Mouse (Mus musculus): ENCODE results near the gene Mfng. TPM values are rescaled to one million over a fixed set of nuclear protein-coding genes. Genes with fewer than 3 reads are reported as not detected.

Gene Mfng
- polyA plus RNA-seq, 1 experiment, result 36.6 TPM

- H3K9me3 ChIP-seq, result no peaks in the 10 kb centered on the region
- H3K4me3 ChIP-seq (replicated peaks), result no peak overlapping the region
- no peaks in the 10 kb centered on the region for H3K36me3 ChIP-seq (replicated peaks; ENCODE audit: low read length)
- TF ChIP-seq GATA1 (IDR thresholded peaks at IDR 0.05; ENCODE audit: borderline replicate concordance, low read length) (no peak), FLI1 (IDR thresholded peaks at IDR 0.05; ENCODE audit: low read length) (no peak)
- peaks cover 6% of the 10 kb centered on the region; the same call in 1 of the 2 replicates for H3K4me1 ChIP-seq
- H3K27me3 ChIP-seq (replicated peaks), result peaks cover 90% of the 10 kb centered on the region
Measured at GRCm38 (mm10) chr15:78726697-78727096, 46.6 kb downstream of the Mfng start.

DNA sequence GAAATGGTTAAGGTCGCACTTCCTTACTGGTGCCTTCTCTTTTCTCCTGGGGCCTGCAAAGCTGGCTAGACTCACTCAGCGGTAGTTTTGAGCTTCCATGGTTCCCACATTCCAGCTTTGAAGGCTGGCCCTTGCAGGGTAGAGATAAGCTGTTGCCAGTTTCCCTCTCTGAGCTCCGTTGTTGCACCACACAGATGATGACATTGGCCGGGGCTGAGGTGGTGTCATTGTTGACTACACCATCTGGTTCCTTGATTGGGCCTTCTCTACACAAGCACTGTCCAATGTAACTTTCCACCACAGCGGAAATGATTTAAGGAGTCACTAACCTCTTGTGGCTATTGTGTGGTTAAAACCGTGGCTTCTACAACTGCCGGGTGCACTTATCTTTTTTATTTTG lies 52.7 kb downstream of the Mfng start:
- no peaks in the 10 kb centered on the region for H3K9me3 ChIP-seq
- TF ChIP-seq FLI1 (IDR thresholded peaks at IDR 0.05; ENCODE audit: low read length) (no peak), GATA1 (IDR thresholded peaks at IDR 0.05; ENCODE audit: borderline replicate concordance, low read length) (no peak)
- no peaks in the 10 kb centered on the region for H3K36me3 ChIP-seq (replicated peaks; ENCODE audit: low read length)
- H3K4me1 ChIP-seq, result peaks cover 24% of the 10 kb centered on the region
- H3K27me3 ChIP-seq (replicated peaks), result peaks cover 96% of the 10 kb centered on the region
- no peak overlapping the region for H3K4me3 ChIP-seq (replicated peaks)

GRCm38 (mm10) chr15:78720094-78720493 lies 53.2 kb downstream of the Mfng start:
- Histone ChIP-seq H3K36me3 (replicated peaks; ENCODE audit: low read length) (no peaks in the 10 kb centered on the region), H3K27me3 (replicated peaks) (peaks cover 96% of the 10 kb centered on the region), H3K9me3 (no peaks in the 10 kb centered on the region), H3K4me1 (peaks cover 24% of the 10 kb centered on the region), H3K4me3 (replicated peaks) (no peak overlapping the region)
- TF ChIP-seq FLI1 (IDR thresholded peaks at IDR 0.05; ENCODE audit: low read length) (no peak), GATA1 (IDR thresholded peaks at IDR 0.05; ENCODE audit: borderline replicate concordance, low read length) (no peak)

DNA sequence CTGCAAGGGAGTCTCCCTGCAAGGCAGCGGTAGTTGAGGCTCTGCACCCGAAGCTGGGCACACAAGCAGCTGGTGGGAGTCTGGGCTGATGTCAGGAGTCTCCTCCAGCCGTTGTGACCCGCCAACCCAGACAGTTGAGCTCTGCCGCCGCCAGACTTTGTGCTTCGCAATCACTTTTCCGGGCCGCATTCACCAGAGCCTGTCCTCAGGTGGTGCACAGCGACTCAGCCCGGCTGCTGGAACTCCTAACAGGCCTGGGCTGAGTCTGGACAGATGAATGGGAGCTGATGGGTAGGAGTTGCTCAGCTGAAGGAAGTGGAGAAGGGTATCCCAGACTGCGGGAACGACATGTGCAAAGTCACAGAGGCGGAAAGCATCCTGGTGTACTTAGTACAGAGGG lies 53.9 kb downstream of the Mfng start:
- no peaks in the 10 kb centered on the region for H3K36me3 ChIP-seq (replicated peaks; ENCODE audit: low read length)
- H3K4me3 ChIP-seq (replicated peaks), result no peak overlapping the region
- H3K4me1 ChIP-seq, result peaks cover 24% of the 10 kb centered on the region
- H3K27me3 ChIP-seq (replicated peaks), result peaks cover 97% of the 10 kb centered on the region
- no peak for TF ChIP-seq GATA1 (IDR thresholded peaks at IDR 0.05; ENCODE audit: borderline replicate concordance, low read length)
- TF ChIP-seq FLI1 (IDR thresholded peaks at IDR 0.05; ENCODE audit: low read length), result no peak
- H3K9me3 ChIP-seq, result no peaks in the 10 kb centered on the region

DNA sequence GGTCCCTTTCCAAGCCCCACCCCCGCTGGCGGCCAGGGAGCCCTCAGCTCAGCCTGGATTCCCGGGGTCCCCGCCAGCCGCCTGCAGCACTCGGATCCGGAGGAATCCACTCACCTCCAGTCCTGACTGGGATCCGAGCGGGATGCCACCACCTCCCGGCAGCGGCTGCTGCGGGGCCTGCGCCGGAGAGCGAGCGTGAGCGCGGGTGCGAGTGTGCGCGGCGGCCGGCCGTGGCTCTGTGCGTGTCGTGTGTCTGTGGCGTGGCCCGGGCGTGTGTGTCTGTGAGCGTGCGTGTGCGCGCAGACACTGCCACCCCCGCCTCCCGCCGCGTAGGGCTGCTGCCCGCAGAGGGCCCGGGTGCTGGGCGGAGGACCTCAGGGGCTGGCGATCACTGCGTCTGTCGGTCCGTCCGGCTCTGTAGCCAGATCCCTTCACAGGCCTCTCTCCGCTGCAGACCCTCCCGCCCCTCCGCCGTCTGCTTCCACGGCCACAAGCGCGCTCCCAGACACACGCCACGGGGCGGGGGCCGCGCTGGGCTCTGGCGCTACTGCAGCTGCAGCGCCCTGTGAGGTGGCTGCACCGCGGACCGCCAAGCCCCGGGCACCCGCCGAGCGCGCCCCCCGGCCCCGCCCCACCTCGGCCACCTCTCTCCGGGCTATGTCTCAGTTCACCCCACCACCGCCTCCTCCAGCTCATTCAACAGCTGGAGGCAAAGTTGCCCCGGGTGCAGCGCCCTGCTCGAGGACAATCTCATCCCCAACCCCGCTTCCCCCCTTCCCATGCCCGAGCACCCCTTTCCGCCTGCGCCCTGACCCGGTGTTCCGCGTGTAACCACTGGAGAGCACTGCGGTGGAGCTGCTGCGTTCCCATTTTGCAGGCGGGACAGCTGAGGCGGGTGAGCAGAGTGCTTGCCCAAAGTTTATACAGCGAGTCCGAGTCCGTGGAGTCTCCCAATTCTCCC lies 54.7 kb downstream of the Mfng start, which contains the start of gene Elfn2:
Gene Elfn2, minus strand, starts transcription at position 482 of the 961 bp plus-strand sequence.
- H3K36me3 ChIP-seq (replicated peaks; ENCODE audit: low read length), result no peaks in the 10 kb centered on the region
- no peaks in the 10 kb centered on the region for H3K9me3 ChIP-seq
- H3K4me1 ChIP-seq, result peaks cover 24% of the 10 kb centered on the region
- TF ChIP-seq FLI1 (IDR thresholded peaks at IDR 0.05; ENCODE audit: low read length) (no peak), GATA1 (IDR thresholded peaks at IDR 0.05; ENCODE audit: borderline replicate concordance, low read length) (no peak)
- H3K27me3 ChIP-seq (replicated peaks), result peaks cover 97% of the 10 kb centered on the region
- H3K4me3 ChIP-seq (replicated peaks), result no peak within 1 kb of the TSS

DNA sequence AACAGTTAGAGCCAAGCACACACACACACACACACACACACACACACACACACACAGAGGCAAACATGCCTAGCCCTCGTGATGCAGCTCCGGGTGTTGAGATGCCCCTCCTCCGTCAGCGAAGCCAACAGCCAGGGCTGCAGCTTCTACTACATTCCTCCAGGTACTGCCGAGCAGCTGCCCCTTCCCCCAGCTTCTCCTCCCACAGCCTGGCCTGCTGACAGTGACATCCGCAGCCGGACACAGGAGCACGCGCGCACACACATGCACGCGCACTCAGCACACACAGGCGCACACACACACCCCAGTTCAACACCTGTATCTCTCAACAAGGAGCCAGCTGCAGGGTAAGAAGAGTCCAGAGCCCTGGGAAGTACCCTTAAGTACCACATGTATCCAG lies 56.3 kb downstream of the Mfng start:
- Histone ChIP-seq H3K4me3 (replicated peaks) (no peak overlapping the region), H3K36me3 (replicated peaks; ENCODE audit: low read length) (no peaks in the 10 kb centered on the region), H3K27me3 (replicated peaks) (peaks cover 97% of the 10 kb centered on the region), H3K4me1 (peaks cover 31% of the 10 kb centered on the region), H3K9me3 (no peaks in the 10 kb centered on the region)
- TF ChIP-seq GATA1 (IDR thresholded peaks at IDR 0.05; ENCODE audit: borderline replicate concordance, low read length) (no peak), FLI1 (IDR thresholded peaks at IDR 0.05; ENCODE audit: low read length) (no peak)

- Histone ChIP-seq H3K4me3 (replicated peaks) (no peak overlapping the region), H3K36me3 (replicated peaks; ENCODE audit: low read length) (no peaks in the 10 kb centered on the region), H3K9me3 (no peaks in the 10 kb centered on the region), H3K27me3 (replicated peaks) (peaks cover 100% of the 10 kb centered on the region), H3K4me1 (peaks cover 31% of the 10 kb centered on the region)
- no peak for TF ChIP-seq FLI1 (IDR thresholded peaks at IDR 0.05; ENCODE audit: low read length)
- no peak for TF ChIP-seq GATA1 (IDR thresholded peaks at IDR 0.05; ENCODE audit: borderline replicate concordance, low read length)
Measured at GRCm38 (mm10) chr15:78715856-78716255, 57.4 kb downstream of the Mfng start.

DNA sequence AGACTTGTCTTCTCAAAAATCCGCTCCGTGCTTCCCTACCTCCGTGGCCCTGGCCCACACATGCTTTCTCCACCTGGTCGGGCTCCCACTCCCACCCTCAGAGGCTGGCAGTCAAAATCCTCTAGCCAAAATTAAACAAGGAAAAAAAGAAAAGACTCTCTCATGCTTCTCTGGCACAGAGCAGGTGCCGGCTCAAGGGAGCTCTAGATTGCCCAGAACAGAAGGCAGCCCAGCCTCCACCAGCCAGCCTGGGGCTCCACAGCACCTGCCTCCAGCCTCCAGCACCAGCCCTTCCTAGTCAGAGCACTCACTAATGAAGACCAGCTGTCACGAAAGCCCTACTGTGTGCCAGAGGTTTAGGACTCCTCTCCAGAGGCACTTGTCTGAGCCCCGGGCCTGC lies 59.5 kb downstream of the Mfng start:
- peaks cover 96% of the 10 kb centered on the region for H3K27me3 ChIP-seq (replicated peaks)
- TF ChIP-seq GATA1 (IDR thresholded peaks at IDR 0.05; ENCODE audit: borderline replicate concordance, low read length), result no peak
- no peak for TF ChIP-seq FLI1 (IDR thresholded peaks at IDR 0.05; ENCODE audit: low read length)
- H3K4me1 ChIP-seq, result peaks cover 14% of the 10 kb centered on the region
- H3K9me3 ChIP-seq, result no peaks in the 10 kb centered on the region
- H3K36me3 ChIP-seq (replicated peaks; ENCODE audit: low read length), result no peaks in the 10 kb centered on the region
- H3K4me3 ChIP-seq (replicated peaks), result no peak overlapping the region

DNA sequence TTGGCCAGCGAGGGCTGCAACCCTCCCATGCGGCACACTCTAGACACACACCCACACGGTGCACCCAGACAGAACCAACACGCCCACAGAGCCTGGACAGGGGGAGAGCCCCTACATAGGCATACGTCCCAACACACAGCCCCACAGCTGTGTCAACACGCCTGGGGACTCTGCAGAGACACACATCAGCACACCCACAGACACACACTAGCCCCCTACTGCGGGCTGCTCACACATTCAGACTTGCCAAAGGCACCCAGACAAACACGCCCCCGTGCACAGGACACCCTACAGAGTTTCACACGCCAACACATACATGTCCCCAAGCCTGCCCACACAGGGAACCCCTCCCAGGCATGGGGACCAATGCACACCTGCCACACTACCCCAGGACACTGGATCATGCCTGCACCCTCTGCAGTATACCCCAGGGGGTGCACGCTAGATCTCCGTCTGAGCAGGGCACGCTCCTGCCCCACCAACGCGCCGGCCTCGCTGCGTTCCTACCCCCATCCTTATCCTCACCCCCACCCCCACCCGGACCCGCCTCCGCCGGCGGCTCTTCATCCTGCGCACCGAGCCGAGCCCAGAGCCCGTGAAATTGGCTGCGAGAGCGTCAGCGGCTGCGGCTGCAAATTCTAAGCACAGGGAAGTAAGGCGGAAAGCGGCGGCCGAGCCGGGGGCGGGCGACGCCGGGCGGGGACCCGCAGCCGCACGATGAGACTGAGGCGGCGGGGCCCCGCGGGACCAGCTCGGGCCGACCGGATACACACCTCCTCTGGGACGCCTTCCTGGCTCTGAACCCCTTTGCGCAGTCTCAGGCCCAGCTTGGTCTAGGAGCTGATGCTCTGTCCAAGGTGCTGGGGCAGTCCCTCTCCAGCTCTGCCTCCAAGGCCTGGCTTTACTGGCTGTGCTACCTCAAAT lies 60.7 kb downstream of the Mfng start:
- Histone ChIP-seq H3K4me3 (replicated peaks) (no peak overlapping the region), H3K9me3 (no peaks in the 10 kb centered on the region), H3K27me3 (replicated peaks) (peaks cover 96% of the 10 kb centered on the region), H3K36me3 (replicated peaks; ENCODE audit: low read length) (no peaks in the 10 kb centered on the region), H3K4me1 (peaks cover 9% of the 10 kb centered on the region; the same call in 1 of the 2 replicates)
- TF ChIP-seq GATA1 (IDR thresholded peaks at IDR 0.05; ENCODE audit: borderline replicate concordance, low read length) (no peak), FLI1 (IDR thresholded peaks at IDR 0.05; ENCODE audit: low read length) (no peak)

Data from megakaryocyte, embryonic 14.5 days (primary cell).